Mouse (Mus musculus): Measurements from ENCODE around the gene Fabp3.

Gene Fabp3

DNA sequence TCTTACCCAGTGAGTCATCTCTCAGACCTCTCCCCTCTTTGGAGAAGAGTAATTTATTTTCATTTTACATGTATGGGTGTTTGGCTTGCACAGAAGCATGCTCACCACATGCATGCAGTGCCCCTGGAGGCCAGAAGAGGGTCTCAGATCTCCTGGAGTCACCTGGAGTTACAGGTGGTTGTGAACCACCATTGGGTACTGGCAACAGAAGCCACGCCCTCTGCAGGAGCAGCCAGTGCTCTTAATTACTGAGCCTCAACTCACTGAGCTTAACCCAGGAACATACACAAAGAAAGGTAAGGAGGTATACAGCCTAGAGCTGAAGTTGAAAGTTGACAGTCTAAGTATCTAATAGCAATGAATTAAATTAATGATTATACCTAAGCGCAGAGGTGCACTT, 17.1 kb downstream of the Fabp3 start:
- DNase-seq (ENCODE audit: low spot score in 2 of 2) = no peak

DNA sequence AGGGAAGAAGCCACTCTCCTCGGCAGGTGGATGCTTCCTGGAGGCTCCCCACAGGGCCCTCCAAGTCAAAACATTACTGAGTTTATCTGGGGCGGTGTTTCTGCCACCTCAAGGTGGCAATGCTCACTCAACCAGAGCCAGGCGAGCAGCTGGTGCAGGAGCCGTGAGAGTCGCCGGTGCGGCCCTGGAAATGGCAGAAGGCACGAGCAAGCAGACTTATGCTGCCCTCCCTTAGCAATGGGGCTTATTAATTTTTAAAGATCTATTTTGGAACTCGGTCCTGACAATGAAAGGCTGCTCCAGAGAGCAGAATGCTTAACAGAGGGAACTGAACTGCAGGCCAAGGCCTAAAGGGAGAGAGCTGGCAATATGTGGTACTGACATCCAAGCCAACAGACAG, 19.0 kb downstream of the Fabp3 start:
- DNase-seq (ENCODE audit: low spot score in 2 of 2) = no peak

DNA sequence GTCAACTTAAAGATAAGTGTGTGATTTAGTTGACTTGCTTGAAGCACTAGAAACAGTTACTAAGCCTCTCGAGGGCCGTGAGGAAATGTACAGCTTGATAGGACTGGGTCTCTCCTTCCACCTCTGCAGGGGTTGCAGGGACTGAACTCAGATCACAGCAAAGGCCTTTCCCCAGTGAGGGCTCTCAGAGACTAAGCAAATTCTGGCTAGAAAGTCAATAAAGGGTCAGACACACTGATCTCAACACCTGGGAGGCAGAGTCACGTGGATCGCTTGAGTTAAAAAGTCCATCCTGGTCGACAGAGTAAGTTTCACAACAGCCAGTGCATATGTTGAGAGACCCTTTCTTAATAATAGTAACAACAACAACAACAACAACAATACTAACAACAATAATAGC, 27.5 kb downstream of the Fabp3 start:
- no peak for DNase-seq (ENCODE audit: low spot score in 2 of 2)

DNA sequence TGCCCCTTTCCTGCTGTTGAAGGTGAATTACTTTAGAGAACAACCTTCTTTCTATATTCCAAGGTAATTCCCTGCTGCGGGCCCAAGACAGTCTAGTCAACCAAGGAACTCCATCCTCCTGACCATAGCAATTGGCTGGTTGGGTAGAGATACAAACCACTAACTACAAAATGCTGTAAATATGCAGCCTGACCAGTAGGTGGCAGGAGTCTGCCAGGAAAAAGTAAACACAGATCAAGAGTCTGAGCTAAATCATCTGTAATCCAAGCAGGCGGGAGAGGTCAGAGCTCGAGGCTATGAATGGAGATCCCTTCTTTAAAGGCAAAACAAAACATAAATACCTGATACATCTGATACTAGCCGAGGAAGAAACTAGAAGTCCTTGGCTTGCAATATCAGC, 33.3 kb downstream of the Fabp3 start:
- DNase-seq (ENCODE audit: low spot score in 2 of 2) = peak; percentile 28 to 59

DNA sequence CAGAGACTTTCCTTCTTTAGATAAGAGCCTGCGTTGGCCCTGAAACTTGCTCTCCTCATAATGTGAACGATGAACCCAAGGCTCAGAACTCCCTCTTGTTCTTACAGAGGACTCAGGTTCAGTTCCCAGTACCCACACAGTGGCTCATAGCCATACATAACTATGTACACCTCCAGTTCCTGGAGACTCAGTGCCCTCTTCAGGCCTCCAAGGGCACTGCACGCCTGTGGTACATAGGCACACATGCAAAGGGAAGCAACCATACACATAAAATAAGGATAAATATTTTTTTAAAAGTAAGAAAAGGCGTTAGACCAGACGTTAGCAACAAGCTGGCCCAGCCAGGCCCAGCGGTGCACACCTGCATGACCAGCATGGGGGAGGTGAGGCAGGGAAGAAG, 41.3 kb downstream of the Fabp3 start:
- no peak for DNase-seq (ENCODE audit: low spot score in 2 of 2)

DNA sequence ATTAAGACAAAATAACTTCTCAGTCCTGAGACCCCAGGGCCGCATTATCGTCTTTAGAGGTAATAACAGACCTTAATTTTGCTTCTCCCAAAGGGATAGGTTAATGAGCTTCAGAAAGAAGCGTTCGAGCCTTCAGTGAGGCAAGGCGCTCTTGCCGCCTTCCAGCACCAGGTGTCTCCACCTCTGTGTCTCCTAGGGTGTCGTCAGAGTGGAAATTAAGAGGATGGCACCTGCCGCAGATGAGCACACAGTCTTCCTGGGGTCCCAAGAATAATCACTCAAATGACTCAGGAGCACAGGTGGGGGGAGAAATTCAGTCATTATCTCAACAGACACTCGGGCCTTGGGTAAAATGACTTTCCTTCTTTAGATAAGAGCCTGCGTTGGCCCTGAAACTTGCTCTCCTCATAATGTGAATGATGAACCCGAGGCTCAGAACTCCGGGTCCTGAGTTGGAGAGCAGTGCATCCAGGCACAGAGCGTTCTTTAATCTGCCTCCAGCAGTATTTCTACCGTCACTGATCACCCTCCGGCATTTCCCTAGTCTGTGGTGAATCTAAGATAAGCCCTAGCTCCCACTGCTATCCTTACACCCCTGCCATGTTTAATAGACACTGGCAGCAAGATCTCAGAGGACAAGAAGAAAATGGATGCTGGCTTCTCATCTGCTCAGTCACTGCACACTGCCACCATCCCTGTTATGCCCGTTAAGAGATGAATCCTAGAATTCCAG, 42.5 kb downstream of the Fabp3 start:
- no peak for DNase-seq (ENCODE audit: low spot score in 2 of 2)

DNA sequence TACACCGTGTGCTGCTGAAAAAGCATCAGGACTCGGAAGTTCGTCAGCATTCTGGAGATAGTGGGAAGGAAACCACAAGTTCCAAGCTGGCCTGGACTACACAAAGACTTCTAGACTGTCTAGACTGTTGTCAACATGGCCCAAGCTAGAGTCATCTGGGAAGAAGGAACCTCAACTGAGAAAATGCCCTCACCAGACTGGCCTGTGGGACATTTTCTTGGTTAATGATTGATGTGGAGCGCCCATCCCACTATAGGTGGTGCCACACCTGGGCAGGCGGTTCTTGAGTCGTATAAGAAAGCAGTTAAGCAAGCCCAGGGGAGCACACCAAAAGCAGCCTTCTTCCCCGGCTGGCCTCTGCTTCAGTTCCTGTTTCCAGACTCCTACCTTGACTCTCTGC, 44.2 kb downstream of the Fabp3 start:
- no peak for DNase-seq (ENCODE audit: low spot score in 2 of 2)

DNA sequence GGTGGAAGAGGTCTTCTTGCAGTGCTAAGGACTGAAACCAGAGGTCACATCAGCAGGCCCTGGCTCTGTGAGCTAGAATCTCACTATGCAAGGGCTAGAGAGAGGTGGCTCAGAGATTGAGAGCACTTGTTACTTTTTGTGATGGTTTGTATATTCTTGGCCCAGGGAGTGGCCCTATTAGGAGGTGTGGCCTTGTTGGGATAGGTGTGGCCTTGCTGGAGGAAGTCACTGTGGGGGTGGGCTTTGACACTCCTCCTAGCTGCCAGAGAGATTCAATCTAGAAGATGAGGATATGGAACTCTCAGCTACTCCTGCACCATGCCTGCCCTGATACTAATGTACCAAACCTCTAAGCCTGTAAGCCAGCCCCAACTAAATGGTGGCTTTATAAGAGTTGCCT, 49.6 kb downstream of the Fabp3 start:
- no peak for DNase-seq (ENCODE audit: low spot score in 2 of 2)

DNA sequence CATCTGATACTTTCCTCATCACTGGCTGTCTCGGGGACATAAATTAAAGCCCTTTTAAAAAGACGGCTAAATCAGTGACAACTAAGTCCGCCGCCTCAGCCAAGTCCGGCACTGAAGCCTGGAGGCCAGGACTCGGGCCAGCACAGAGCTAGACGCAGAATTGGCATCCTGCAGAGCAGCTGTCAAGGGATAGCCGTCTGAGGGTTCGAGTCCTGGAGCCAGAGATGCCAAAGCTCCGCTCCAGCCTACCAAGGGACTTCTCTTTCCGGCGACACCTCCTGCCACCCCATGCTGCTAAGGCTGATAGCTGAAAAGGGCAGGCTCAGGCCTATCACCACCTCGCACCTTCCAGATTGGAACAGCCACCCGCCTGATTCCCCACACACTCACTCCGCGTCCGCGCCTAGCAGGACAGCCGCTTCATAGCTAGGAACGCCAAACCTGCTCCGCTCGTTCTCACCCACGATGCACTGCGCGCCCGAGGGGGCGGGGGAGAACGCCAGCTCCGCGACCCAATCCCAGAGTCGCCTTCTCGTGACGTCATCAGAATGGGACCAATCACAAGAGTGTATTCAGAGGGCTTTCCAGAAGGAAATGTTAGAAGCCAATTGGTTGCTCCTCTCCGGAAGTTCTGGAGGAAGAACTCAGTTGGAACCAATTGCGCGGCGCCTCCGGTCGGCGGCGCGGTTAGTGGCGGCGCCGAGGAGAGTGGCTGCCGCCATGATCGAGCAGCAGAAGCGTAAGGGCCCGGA, 51.3 kb downstream of the Fabp3 start, which contains the start of the genes Zcchc17 and Snrnp40:
Zcchc17 (minus strand) TSS at position 458 of the 752 bp plus-strand sequence.
Snrnp40 (plus strand) TSS at position 647 of the 752 bp plus-strand sequence.
- peak; percentile 99 for DNase-seq (ENCODE audit: low spot score in 2 of 2)

DNA sequence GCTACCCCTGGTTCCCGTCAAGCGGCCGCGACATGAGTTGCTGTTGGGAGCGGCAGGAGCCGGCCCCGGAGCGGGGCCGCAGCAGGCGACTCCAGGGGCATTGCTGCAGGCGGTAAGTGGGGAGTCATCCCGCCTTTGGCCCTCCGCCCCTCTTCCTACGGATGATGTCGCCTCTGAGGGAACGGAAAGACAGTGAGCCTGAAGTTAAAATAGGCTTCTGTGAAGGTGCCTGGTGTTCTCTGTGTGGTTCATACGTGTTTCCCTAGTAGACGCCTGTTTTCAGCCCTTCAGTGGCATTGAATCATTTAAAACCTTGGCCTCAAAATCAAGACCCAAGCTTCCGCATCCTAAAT, 51.8 kb downstream of the Fabp3 start:
- DNase-seq (ENCODE audit: low spot score in 2 of 2) = no peak
